Mouse (Mus musculus) right cerebral cortex, postnatal 14 days (tissue): ENCODE measurements at regions not wholly inside any gene's neighbourhood (a gene's known extent, or its start where the extent isn't known, plus 50 kb on each side); places are given as distances from the start of the nearest gene placed in this dataset.

Source experiments
- DNase-seq: peaks from one replicate; pipeline ENCODE4 v3.0.0; 2022

DNA sequence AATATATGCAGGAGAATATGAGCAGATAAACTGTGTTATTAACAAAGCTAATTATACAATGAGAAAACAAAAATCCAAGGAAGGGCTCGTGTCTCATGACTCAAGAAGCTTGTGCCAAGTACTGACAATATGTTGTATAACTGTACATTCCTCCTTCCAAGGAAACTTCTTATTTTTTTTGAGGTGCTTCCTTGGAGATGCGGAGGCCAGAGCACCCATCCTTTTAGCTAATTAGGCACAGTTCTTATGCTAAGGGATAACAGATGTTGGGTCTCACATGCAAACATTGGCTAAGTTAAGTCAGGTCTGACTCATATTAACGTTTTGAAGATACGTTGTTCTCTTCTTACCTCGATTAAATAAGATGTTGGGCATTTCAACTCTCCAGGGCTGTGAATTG is 426.1 kb downstream of the Adra2a start:
- no peak for DNase-seq

- DNase-seq = no peak
Measured at GRCm38 (mm10) chr19:54498066-54498465, 454.1 kb downstream of the Adra2a start.

GRCm38 (mm10) chr19:54533858-54534257 is 489.9 kb downstream of the Adra2a start:
- no peak for DNase-seq

GRCm38 (mm10) chr19:54555351-54555750 is 511.4 kb downstream of the Adra2a start:
- DNase-seq = no peak

DNA sequence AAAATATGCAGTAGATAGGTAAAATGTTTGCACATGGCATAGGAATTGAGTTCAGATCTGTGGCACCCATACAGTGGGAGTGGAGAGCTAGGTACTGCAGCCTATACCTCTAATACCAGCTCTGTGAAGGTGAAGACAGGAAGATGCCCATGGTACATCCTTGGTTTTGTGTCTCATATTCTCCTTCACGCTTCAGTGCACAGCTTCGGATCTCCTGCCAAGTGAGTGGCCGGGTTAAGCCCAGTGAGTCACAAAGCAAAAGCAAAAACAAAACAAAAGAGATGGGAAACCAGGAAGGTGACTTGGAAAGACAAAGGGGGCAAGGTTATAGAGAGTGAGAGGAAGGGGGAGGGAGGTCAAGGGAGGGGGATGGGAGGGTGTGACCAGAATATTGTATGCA is 514.0 kb downstream of the Adra2a start:
- no peak for DNase-seq

DNA sequence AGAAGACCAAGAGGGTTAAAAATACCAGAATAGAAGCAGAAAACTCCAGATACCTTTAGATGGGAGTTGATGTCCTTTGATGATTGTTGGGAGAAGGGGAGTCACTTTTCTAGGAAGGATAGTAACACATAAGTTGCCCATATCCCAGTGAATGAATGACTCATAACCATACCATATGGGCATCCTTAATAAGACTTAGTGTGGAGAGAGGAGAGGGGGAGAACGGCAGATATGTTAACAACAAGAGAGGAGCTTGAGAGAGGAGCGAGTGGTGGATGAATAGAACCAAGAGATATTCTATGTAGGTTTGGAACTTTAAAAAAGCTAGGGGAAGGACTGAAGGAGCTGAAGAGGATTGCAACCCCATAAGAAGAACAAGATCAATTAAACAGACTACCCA is 539.6 kb downstream of the Adra2a start:
- no peak for DNase-seq

DNA sequence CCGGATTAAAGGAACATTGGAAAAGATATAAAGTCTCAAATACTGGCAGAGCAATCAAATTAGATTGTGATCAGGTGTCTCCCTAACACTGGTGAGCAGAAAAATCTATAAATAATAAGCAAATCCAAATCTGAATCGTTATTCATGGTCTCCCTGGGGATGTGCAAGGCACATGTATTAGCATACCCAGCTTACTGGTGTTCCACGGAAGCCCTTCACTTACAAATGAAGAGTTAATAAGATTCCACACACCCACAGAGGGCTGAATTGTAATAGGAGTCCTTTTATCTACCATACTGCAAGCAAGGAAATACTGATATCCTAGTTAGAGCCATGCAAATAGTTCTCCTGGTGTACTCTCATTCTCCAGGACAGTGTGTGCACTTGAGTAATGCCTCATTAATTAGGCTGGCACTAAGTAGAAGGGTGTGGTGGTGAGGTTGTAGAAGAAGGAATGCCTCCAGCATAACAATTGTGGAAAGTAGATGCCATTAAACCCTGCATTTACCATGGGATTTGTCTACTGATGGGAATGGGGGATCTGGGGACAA is 540.8 kb downstream of the Adra2a start:
- DNase-seq = no peak

DNA sequence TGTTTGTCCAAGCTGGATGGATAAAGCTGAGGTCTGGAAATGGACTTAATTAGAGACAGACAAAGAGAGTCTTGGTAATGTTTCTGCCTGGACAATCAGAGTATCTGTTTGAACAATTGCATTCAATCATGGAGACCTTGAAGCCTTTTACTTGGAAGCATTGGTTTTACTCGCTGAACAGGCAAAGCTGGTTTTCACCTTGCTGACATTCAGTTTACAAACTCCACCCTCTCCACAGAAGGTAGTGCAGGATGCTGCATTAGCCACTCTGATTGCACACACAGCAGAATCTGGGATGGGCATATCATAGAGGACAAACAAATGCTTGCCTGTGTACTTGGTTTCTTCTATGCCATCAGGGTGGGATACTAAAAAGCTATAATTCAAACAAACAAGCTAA is 541.4 kb downstream of the Adra2a start:
- no peak for DNase-seq

DNA sequence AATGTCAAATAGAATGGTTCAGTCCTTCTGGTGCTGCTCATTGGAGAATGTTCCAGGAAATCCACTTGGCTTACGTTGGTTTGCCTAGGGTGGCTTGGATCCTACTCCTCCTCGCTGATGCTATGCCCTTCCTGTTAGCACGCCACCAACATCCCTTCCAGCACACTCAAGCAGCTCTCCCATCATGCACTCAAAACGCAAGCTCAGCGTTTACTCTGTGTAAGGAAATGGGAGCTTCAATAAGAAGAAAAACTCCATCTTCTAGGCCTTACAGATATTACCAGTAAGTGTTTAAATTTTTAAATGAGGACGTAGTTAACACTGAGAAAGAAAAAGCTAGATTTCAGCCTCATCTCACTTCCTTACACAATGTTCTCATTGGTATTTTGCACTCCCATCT is 523.7 kb downstream of the Gpam start:
- no peak for DNase-seq

DNA sequence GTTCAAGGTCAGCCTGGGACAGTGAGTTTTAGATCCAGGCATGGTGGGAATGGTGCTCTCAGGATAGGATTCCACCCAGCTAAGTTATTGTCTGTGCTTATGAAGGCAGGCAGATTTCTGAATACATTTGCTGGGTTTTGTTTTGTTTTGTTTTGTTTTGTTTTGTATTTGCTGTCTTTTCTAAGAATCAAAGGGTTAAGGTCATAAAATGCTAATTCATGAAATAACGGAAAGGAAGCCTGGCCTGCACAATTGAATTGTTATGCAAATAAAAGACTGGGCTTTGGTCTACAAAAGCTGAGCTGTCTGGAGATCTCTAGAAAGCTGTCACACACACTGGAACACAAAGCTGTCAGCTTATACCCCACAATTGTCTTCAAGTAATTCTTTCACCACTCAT is 521.7 kb downstream of the Gpam start:
- no peak for DNase-seq

GRCm38 (mm10) chr19:54616924-54617323 is 510.1 kb downstream of the Gpam start:
- no peak for DNase-seq
